Mouse (Mus musculus): ENCODE data around the gene Prok2.

Prok2 gene

GRCm38 (mm10) chr6:99692916-99693841 is 33.0 kb downstream of the Prok2 start:
- no peak for DNase-seq (ENCODE audit: low read depth, low spot score)

GRCm38 (mm10) chr6:99692206-99692915 is 33.8 kb downstream of the Prok2 start, which contains the start of gene Gpr27:
Gene Gpr27 (plus strand): TSS chr6:99692679.
- DNase-seq (ENCODE audit: low read depth, low spot score), result peak; percentile 44

- DNase-seq (ENCODE audit: low read depth, low spot score), result no peak
Observed at GRCm38 (mm10) chr6:99691666-99692205, 34.5 kb downstream of the Prok2 start.

- DNase-seq (ENCODE audit: low read depth, low spot score), result no peak
Observed at GRCm38 (mm10) chr6:99688513-99688912, 37.7 kb downstream of the Prok2 start.

GRCm38 (mm10) chr6:99684899-99685298 is 41.3 kb downstream of the Prok2 start:
- peak; percentile 51 for DNase-seq (ENCODE audit: low read depth, low spot score)

- DNase-seq (ENCODE audit: low read depth, low spot score), result no peak
Observed at GRCm38 (mm10) chr6:99683974-99684373, 42.2 kb downstream of the Prok2 start.

- no peak for DNase-seq (ENCODE audit: low read depth, low spot score)
Observed at GRCm38 (mm10) chr6:99678108-99678507, 48.1 kb downstream of the Prok2 start.

GRCm38 (mm10) chr6:99677325-99677724 is 48.9 kb downstream of the Prok2 start:
- no peak for DNase-seq (ENCODE audit: low read depth, low spot score)

- no peak for DNase-seq (ENCODE audit: low read depth, low spot score)
Observed at GRCm38 (mm10) chr6:99674482-99674881, 51.7 kb downstream of the Prok2 start.

- DNase-seq (ENCODE audit: low read depth, low spot score), result no peak
Observed at GRCm38 (mm10) chr6:99671768-99672167, 54.4 kb downstream of the Prok2 start.

GRCm38 (mm10) chr6:99670481-99671119 is 55.6 kb downstream of the Prok2 start:
- DNase-seq (ENCODE audit: low read depth, low spot score), result peak; percentile 75

GRCm38 (mm10) chr6:99669481-99670325 is 56.5 kb downstream of the Prok2 start:
- DNase-seq (ENCODE audit: low read depth, low spot score), result no peak

- peak; percentile 58 for DNase-seq (ENCODE audit: low read depth, low spot score)
Observed at GRCm38 (mm10) chr6:99667290-99667689, 58.9 kb downstream of the Prok2 start.

- peak; percentile 35 for DNase-seq (ENCODE audit: low read depth, low spot score)
Observed at GRCm38 (mm10) chr6:99666318-99667171, 59.6 kb downstream of the Prok2 start, which contains the start of the genes Eif4e3 and Gm20696. Gene Eif4e3 (minus strand): TSS chr6:99666771. Gene Gm20696 (minus strand): TSS chr6:99666797.

GRCm38 (mm10) chr6:99665457-99666317 is 60.5 kb downstream of the Prok2 start:
- DNase-seq (ENCODE audit: low read depth, low spot score), result no peak

- no peak for DNase-seq (ENCODE audit: low read depth, low spot score)
Observed at GRCm38 (mm10) chr6:99663232-99663631, 63.0 kb downstream of the Prok2 start.

Data from forelimb bud, embryonic 11.5 days (tissue).